Mouse (Mus musculus) thymus, adult 2 months (tissue): ENCODE results near the gene Kantr. TPM values are rescaled to one million over a fixed set of nuclear protein-coding genes. Genes with fewer than 3 reads are reported as not detected.
"Not testable (repeated sequence)": the region's sequence is repeated elsewhere in the genome, so short reads cannot be mapped to it uniquely, and the experiment has no call there.

Experiments
- DNase-seq: peaks from one replicate; pipeline ENCODE4 v3.0.0; 2021
- H3K27ac ChIP-seq: fragments of 200-500 bp; 2 replicates; pipeline ENCODE4 v1.5.1; 2012; ENCODE audit warnings: low read length, control low read depth; ENCODE audit not compliant: control insufficient read depth, insufficient read depth
- H3K27me3 ChIP-seq: fragments of 200-500 bp; 2 replicates; pipeline ENCODE4 v1.6.1; 2012; ENCODE audit warnings: mild to moderate bottlenecking, low read length, moderate library complexity, mixed read lengths; ENCODE audit not compliant: control insufficient read depth, insufficient read depth
- H3K36me3 ChIP-seq: fragments of 200-500 bp; 2 replicates; pipeline ENCODE4 v1.6.1; 2012; ENCODE audit warnings: mild to moderate bottlenecking, low read length, moderate library complexity; ENCODE audit not compliant: control insufficient read depth, insufficient read depth
- H3K4me1 ChIP-seq: fragments of 200-500 bp; replicated peaks from 2 replicates; pipeline ENCODE4 v1.6.1; 2012; ENCODE audit warnings: low read length; ENCODE audit not compliant: control insufficient read depth, insufficient read depth
- H3K4me3 ChIP-seq: fragments of 200-500 bp; 2 replicates; pipeline ENCODE4 v1.5.1; 2012; ENCODE audit warnings: mild to moderate bottlenecking, low read length, control low read depth, moderate library complexity; ENCODE audit not compliant: control insufficient read depth, insufficient read depth
- CTCF ChIP-seq: fragments of 200-500 bp; IDR thresholded peaks from 2 replicates; pipeline ENCODE4 v1.5.1; 2012; ENCODE audit warnings: mild to moderate bottlenecking, control low read depth, low read length, moderate library complexity, borderline replicate concordance; ENCODE audit not compliant: control insufficient read depth, poor library complexity, insufficient read depth; ENCODE audit errors: extremely low read depth
- POLR2A ChIP-seq: fragments of 200-500 bp; IDR thresholded peaks from 2 replicates; pipeline ENCODE4 v1.6.1; 2012; ENCODE audit warnings: mild to moderate bottlenecking, low read length, control low read depth, moderate library complexity; ENCODE audit not compliant: control insufficient read depth, poor library complexity, insufficient read depth; ENCODE audit errors: extremely low read depth
- WGBS: fragments of 180-500 bp; shearing (Covaris S2); methylation state at CpG from one replicate; pipeline ENCODE4 v1.1.7; 2018; 5-methylcytosine and 5-hydroxymethylcytosine counted together
- polyA plus RNA-seq: library from polyadenylated mRNA; depleted of rRNA; stranded (reverse); fragments of >200 nt; gene quantifications from 2 replicates; pipeline ENCODE4 v1.2.3, GENCODE M21; 2012

Gene Kantr
- polyA plus RNA-seq, 1 experiment: 10.3 TPM

- H3K27ac ChIP-seq: no peak overlapping the region
- 96% methylated on average over 15 of the region's 15 CpGs for WGBS
- no peaks in the 10 kb centered on the region for H3K36me3 ChIP-seq
- no peak for DNase-seq
- H3K27me3 ChIP-seq: no peaks in the 10 kb centered on the region
- no peak overlapping the region for H3K4me3 ChIP-seq
- no peak for TF ChIP-seq CTCF
- no peak for TF ChIP-seq POLR2A
- H3K4me1 ChIP-seq: peaks cover 4% of the 10 kb centered on the region; the same call in 1 of the 2 replicates
Observed at GRCm38 (mm10) chrX:152346587-152346986, 19.3 kb upstream of the Kantr start.

- Histone ChIP-seq H3K4me3 (peak overlapping the region; percentile 57), H3K27me3 (no peaks in the 10 kb centered on the region), H3K27ac (peak overlapping the region; percentile 74; the same call in 1 of the 2 replicates), H3K4me1 (peaks cover 7% of the 10 kb centered on the region; the same call in 1 of the 2 replicates), H3K36me3 (no peaks in the 10 kb centered on the region)
- no peak for TF ChIP-seq CTCF
- no peak for TF ChIP-seq POLR2A
- 27% methylated on average over 6 of the region's 6 CpGs for WGBS
- no peak for DNase-seq
Observed at GRCm38 (mm10) chrX:152342903-152343302, 15.6 kb upstream of the Kantr start.

DNA sequence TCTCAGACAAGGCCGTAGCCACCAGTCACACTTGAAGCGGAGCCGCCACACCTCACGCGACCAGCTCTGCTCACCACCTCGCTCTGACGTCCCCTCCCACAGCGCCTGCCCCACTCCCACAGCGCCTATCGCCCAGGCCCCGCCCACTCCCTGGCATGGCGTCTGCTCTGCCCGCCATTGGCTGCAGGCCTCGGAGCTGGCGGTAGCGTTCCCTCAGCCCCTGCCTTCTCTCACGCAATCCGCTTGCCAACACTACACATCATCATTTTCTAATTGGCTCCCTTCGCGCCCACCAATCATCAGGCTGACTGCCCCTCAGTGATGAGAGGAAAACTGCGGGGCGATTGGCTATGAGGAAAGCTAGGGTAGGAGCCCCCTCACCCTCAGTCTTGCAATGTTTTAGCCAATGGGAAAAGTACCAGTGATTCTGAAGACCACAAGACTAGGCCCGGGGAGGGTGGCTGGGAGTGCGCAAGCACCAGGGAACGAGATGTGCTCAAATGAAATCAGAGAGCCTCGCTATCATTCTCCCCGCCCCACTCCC lies 15.1 kb upstream of the Kantr start, which contains the start of gene Tspyl2:
Gene Tspyl2 (minus strand): TSS at position 68 of the 544 bp plus-strand sequence.
- WGBS: 0% methylated on average over 26 of the region's 27 CpGs
- Histone ChIP-seq H3K27me3 (no peaks in the 10 kb centered on the region), H3K27ac (peak within 1 kb of the TSS; percentile 74; the same call in 1 of the 2 replicates), H3K4me3 (peak within 1 kb of the TSS; percentile 57), H3K4me1 (peaks cover 7% of the 10 kb centered on the region; the same call in 1 of the 2 replicates), H3K36me3 (no peaks in the 10 kb centered on the region)
- DNase-seq: peak; percentile 87
- TF ChIP-seq POLR2A (peak; percentile 42; the same call in 1 of the 2 replicates), CTCF (no peak)

DNA sequence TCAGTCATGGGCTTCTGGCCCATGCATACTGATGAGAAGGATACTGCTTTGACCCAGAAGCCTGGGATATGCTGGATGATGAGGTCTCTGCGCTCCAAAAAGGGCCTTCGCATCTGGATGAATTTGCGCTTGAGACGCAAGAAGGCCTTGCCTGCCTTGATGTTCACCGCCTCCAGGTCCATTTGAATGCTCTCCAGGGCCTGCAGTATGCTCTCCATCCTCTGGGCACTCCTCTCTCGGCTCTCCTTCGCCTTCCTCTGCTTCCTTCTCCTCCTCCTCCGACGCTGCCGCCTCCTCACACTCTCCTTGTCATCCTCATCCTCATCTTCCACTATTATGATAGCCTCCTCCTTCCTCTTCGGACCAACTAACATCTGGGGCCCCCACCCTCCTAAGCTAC lies 14.2 kb upstream of the Kantr start:
- H3K4me1 ChIP-seq: peaks cover 15% of the 10 kb centered on the region
- H3K27ac ChIP-seq: no peak overlapping the region
- no peaks in the 10 kb centered on the region for H3K27me3 ChIP-seq
- WGBS: 49% methylated on average over 11 of the region's 11 CpGs
- TF ChIP-seq CTCF (no peak), POLR2A (no peak)
- no peak for DNase-seq
- H3K4me3 ChIP-seq: peak overlapping the region; percentile 57
- no peaks in the 10 kb centered on the region for H3K36me3 ChIP-seq

- Histone ChIP-seq H3K27ac (peak overlapping the region; percentile 68), H3K4me1 (peaks cover 12% of the 10 kb centered on the region), H3K4me3 (peak overlapping the region; percentile 54), H3K36me3 (no peaks in the 10 kb centered on the region), H3K27me3 (no peaks in the 10 kb centered on the region)
- WGBS: 15% methylated on average over 33 of the region's 33 CpGs
- DNase-seq: peak; percentile 68
- TF ChIP-seq CTCF (no peak), POLR2A (no peak)
Observed at GRCm38 (mm10) chrX:152336546-152337332, 9.4 kb upstream of the Kantr start.

- H3K36me3 ChIP-seq, DNase-seq, H3K4me3 ChIP-seq, H3K4me1 ChIP-seq, H3K27ac ChIP-seq, H3K27me3 ChIP-seq: not testable (repeated sequence)
- WGBS: 72% methylated on average over 4 of the region's 4 CpGs
Observed at GRCm38 (mm10) chrX:152336123-152336522, 8.8 kb upstream of the Kantr start.

GRCm38 (mm10) chrX:152329400-152329799 lies 2.1 kb upstream of the Kantr start:
- not testable (repeated sequence) for H3K4me3 ChIP-seq, H3K27ac ChIP-seq, DNase-seq, H3K27me3 ChIP-seq, H3K36me3 ChIP-seq, H3K4me1 ChIP-seq
